Mouse (Mus musculus) heart, adult 11 months (tissue): ENCODE measurements around the gene Hcn1.

ENCODE experiments used
- DNase-seq: peaks from one replicate; pipeline ENCODE4 v3.0.0; 2022

Gene Hcn1

GRCm38 (mm10) chr13:117892076-117892475 lies 290.0 kb downstream of the Hcn1 start:
- DNase-seq: peak; percentile 37

- DNase-seq: no peak
Measured at GRCm38 (mm10) chr13:117898052-117898451, 295.9 kb downstream of the Hcn1 start.

- DNase-seq: no peak
Measured at GRCm38 (mm10) chr13:117907801-117908200, 305.7 kb downstream of the Hcn1 start.

GRCm38 (mm10) chr13:117929734-117930133 lies 327.6 kb downstream of the Hcn1 start:
- DNase-seq: no peak

GRCm38 (mm10) chr13:117931746-117932145 lies 329.6 kb downstream of the Hcn1 start:
- DNase-seq: no peak

- DNase-seq: no peak
Measured at GRCm38 (mm10) chr13:117938761-117939160, 336.6 kb downstream of the Hcn1 start.

- DNase-seq: no peak
Measured at GRCm38 (mm10) chr13:117940536-117941280, 338.6 kb downstream of the Hcn1 start.

GRCm38 (mm10) chr13:117946843-117947242 lies 344.7 kb downstream of the Hcn1 start:
- no peak for DNase-seq

GRCm38 (mm10) chr13:117947704-117948376 lies 345.7 kb downstream of the Hcn1 start:
- no peak for DNase-seq

- DNase-seq: peak; percentile 82
Measured at GRCm38 (mm10) chr13:117958496-117959421, 356.6 kb downstream of the Hcn1 start.

GRCm38 (mm10) chr13:117964620-117965019 lies 362.5 kb downstream of the Hcn1 start:
- DNase-seq: no peak

GRCm38 (mm10) chr13:117975382-117975781 lies 373.3 kb downstream of the Hcn1 start:
- DNase-seq: peak; percentile 85

- peak; percentile 83 for DNase-seq
Measured at GRCm38 (mm10) chr13:117975823-117976222, 373.7 kb downstream of the Hcn1 start.

GRCm38 (mm10) chr13:117984339-117984738 lies 382.2 kb downstream of the Hcn1 start:
- DNase-seq: peak; percentile 34

GRCm38 (mm10) chr13:117999767-118000488 lies 397.8 kb downstream of the Hcn1 start:
- no peak for DNase-seq

GRCm38 (mm10) chr13:118000538-118000937 lies 398.4 kb downstream of the Hcn1 start:
- DNase-seq: no peak

GRCm38 (mm10) chr13:118021176-118021575 lies 419.1 kb downstream of the Hcn1 start:
- peak; percentile 18 for DNase-seq

- DNase-seq: peak; percentile 4
Measured at GRCm38 (mm10) chr13:118022891-118023290, 420.8 kb downstream of the Hcn1 start.

- peak; percentile 27 for DNase-seq
Measured at GRCm38 (mm10) chr13:118023381-118023780, 421.3 kb downstream of the Hcn1 start.

GRCm38 (mm10) chr13:118026510-118026909 lies 424.4 kb downstream of the Hcn1 start:
- peak; percentile 46 for DNase-seq

- DNase-seq: peak; percentile 2
Measured at GRCm38 (mm10) chr13:118027868-118028267, 425.7 kb downstream of the Hcn1 start.

- no peak for DNase-seq
Measured at GRCm38 (mm10) chr13:118028662-118029061, 426.5 kb downstream of the Hcn1 start.
